Mouse (Mus musculus) stomach, postnatal 0 days (tissue): ENCODE results near the gene Trub2. TPM values are rescaled to one million over a fixed set of nuclear protein-coding genes. Genes with fewer than 3 reads are reported as not detected.
A peak's percentile ranks its signal among the peaks of the same experiment; 100 is the strongest.

ENCODE experiments used
- ATAC-seq: fragments of 200-750 bp; cut with Nextera tagmentation; 2 replicates; pipeline ENCODE4 v1.8.0; 2017; ENCODE audit not compliant: low FRiP score, low TSS enrichment
- DNase-seq: peaks from one replicate; pipeline ENCODE4 v3.0.0-alpha.2; 2016; ENCODE audit warnings: low spot score
- H3K27ac ChIP-seq: fragments of 300-500 bp; sonication (generic); replicated peaks from 2 replicates; pipeline ENCODE4 v1.5.1; 2014; ENCODE audit warnings: mild to moderate bottlenecking, control low read depth
- H3K27me3 ChIP-seq: fragments of 300-500 bp; sonication (generic); 2 replicates; pipeline ENCODE4 v1.6.1; 2014; ENCODE audit warnings: low read length; ENCODE audit not compliant: control insufficient read depth, insufficient read depth
- H3K36me3 ChIP-seq: fragments of 300-500 bp; sonication (generic); 2 replicates; pipeline ENCODE4 v1.6.1; 2014; ENCODE audit warnings: low read length, mixed read lengths; ENCODE audit not compliant: control insufficient read depth, insufficient read depth
- H3K4me1 ChIP-seq: fragments of 300-500 bp; sonication (generic); replicated peaks from 2 replicates; pipeline ENCODE4 v1.6.1; 2014; ENCODE audit warnings: antibody characterized with exemption; ENCODE audit not compliant: control insufficient read depth, insufficient read depth
- H3K4me2 ChIP-seq: fragments of 300-500 bp; sonication (generic); replicated peaks from 2 replicates; pipeline ENCODE4 v1.6.1; 2014; ENCODE audit warnings: low read depth, mild to moderate bottlenecking, control low read depth, moderate library complexity
- H3K4me3 ChIP-seq: fragments of 300-500 bp; sonication (generic); 2 replicates; pipeline ENCODE4 v1.5.1; 2014; ENCODE audit warnings: low read depth, low read length, control low read depth
- H3K9ac ChIP-seq: fragments of 300-500 bp; sonication (generic); 2 replicates; pipeline ENCODE4 v1.6.1; 2014; ENCODE audit warnings: mild to moderate bottlenecking, low read length, control low read depth, mixed read lengths
- H3K9me3 ChIP-seq: fragments of 300-500 bp; sonication (generic); 2 replicates; pipeline ENCODE4 v1.6.1; 2016; ENCODE audit warnings: low read length; ENCODE audit not compliant: control insufficient read depth
- CTCF ChIP-seq: IDR thresholded peaks from 2 replicates; pipeline ENCODE4 v1.5.1; 2016; ENCODE audit warnings: antibody characterized with exemption, low read depth, mild to moderate bottlenecking, moderate library complexity
- EP300 ChIP-seq: optimal IDR thresholded peaks from 2 replicates; pipeline ENCODE3; 2016; ENCODE audit warnings: antibody characterized with exemption
- WGBS: fragments of 180-500 bp; shearing (Covaris S2); extraction: QIAGEN DNeasy Blood & Tissue Kit; methylation state at CpG from one replicate; pipeline ENCODE4 v1.1.7; 2014; 5-methylcytosine and 5-hydroxymethylcytosine counted together
- polyA plus RNA-seq: library from polyadenylated mRNA; unstranded; fragments of >200 nt; fragmentation: Nextera tagmentation; extraction: Ambion mirVana; gene quantifications from 2 replicates; pipeline ENCODE4 v1.2.1, GENCODE M21; 2015

The Trub2 gene
- polyA plus RNA-seq, 1 experiment from 2014 or later = 14.7 TPM

DNA sequence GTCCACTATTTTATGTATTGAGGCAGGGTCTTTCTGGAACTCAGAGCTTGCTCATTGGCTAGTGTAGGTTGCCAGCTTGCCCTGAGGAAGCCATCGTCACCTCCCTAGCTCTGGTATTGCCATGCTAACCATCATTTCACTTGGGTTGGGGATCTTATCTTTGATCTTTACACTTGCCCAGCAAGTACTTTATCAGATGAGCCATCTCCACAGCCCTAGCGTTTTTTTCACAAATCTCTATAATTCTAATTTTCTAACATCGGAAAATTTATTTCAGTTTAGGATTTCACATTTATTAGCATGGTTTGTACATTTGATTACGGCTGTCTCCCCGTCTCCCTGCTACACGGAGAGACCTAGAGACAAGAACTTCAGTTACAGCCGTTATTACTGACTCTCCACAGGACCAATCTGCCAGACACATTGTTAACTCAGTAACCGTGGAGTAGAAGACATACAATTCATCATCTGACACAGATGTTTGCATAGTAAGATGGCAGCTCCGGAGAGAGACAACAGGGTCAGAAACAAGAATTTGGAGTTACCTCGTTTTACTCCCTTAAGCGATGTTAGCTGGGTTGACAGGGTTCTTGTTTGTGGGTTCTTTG lies 38.1 kb upstream of the Trub2 start:
- Histone ChIP-seq H3K36me3 (no peaks in the 10 kb centered on the region), H3K9ac (peak overlapping the region; percentile 47), H3K9me3 (no peaks in the 10 kb centered on the region), H3K27ac (peak overlapping the region; percentile 71), H3K4me2 (peak overlapping the region; percentile 58), H3K4me3 (peak overlapping the region; percentile 96), H3K4me1 (no peaks in the 10 kb centered on the region), H3K27me3 (no peaks in the 10 kb centered on the region)
- DNase-seq (no peak), ATAC-seq (no peak)
- no peak for TF ChIP-seq EP300
- 7% methylated on average over 11 of the region's 11 CpGs for WGBS

DNA sequence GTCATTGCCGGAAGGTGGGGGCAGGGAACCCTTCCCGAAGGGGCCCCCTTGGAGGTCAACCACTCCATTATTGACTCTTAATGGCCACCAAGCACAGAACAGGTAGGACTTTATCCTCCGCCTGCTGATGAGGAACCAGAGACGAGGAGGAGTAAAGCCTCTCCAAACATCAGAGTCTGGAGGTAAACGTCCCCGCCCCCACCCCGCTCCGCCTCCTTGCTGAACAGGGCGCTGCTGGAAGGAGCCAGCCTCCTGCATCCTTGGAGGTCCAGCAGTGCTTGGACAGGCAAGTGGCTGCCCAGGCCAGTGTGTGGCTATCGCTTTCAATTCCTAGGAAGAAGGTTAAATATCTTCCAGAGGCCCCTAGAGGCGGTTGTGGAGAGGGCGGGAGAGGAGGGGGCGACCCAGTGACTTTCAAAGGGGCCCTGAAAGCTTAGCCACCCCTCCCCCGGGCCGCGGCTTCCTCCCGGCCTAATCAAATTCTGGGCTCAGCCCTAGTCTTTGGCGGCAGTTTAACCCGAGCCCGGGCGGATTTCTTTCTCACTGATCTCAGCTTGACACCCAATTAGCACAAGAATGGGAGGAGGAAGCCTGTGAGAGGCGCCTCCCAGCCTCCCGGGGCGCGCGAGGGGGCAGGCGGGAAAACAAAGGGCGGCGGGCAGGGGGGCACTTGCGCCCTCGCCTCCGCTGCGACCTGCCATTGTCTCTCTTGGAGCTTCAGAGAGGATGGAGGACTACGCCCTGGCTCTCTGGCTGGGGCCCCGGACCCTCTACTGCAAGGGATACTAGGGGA lies 31.9 kb upstream of the Trub2 start, which contains the start of gene Urm1:
Gene Urm1, plus strand, starts transcription at position 51 of the 793 bp plus-strand sequence.
- Histone ChIP-seq H3K27me3 (no peaks in the 10 kb centered on the region), H3K27ac (peak within 1 kb of the TSS; percentile 94), H3K4me3 (peak within 1 kb of the TSS; percentile 48), H3K36me3 (peaks cover 5% of the 10 kb centered on the region; the same call in 1 of the 2 replicates), H3K4me1 (0 out of 2 replicates have a peak, but pooled peaks cover 2% of the 10 kb centered on the region), H3K4me2 (peak within 1 kb of the TSS; percentile 76), H3K9me3 (no peaks in the 10 kb centered on the region), H3K9ac (peak within 1 kb of the TSS; percentile 71)
- DNase-seq = peak; percentile 84
- WGBS = 2% methylated on average over 33 of the region's 35 CpGs
- TF ChIP-seq EP300 (peak; percentile 9), CTCF (peak; percentile 20; the same call in 1 of the 2 replicates)
- ATAC-seq = peak; percentile 76

DNA sequence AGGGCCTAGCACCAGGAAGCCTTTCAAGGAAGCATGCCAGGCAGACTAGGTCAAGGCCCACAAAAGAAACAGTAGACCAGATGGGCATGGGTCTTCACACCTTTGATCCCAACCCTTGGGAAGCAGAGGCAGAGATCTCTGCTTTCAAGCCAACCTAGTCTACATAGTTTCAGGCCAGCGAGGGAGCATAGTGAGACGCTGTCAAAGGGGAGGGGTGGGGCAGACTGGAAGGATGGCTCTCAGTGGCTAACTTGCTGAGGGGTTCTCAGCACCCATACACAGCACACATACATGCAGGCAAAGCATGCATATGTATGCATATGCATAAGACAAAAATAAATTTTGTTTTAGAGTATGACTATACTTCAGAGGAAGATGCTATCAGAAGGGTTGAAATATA lies 31.1 kb upstream of the Trub2 start:
- WGBS = 27% methylated on average over 2 of the region's 2 CpGs
- Histone ChIP-seq H3K27me3 (no peaks in the 10 kb centered on the region), H3K4me1 (0 out of 2 replicates have a peak, but pooled peaks cover 2% of the 10 kb centered on the region)

DNA sequence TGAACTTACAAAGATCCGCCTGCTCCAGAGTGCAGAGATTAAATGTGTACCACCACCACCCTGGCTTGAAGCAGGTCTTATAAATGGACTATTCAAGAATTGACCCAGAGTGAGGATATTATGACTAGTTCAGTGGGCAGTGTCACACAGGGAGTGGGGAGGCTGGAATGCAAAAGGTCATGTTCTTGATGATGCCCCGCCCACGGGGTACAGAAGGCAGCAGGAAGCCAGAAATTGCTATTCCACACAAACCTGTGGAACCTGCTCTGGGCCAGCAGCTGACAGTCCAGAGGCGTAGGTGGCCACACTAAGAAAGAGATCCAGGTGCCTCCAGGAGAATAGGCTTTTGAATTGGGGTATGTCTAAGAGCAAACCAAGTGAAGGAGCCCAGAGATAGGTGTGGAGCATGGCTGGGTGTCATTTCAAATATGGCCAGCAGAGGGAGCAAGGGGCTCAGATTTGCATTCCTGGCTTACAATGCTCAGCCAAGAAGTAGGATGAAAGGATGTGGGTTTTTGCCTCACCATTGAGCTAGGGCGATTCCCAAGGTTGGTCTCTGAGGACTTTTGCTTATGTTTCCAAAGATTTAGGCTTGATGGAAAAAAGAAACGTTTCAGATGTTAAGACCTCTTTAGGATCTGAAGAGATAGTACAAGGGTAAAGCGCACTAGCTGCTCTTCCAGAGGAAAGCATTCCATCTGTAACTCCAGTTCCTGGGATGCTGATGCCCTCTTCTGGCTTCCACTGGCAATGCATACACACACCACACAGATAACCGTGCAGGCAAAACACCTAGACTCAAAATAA lies 29.3 kb upstream of the Trub2 start:
- 29% methylated on average over 8 of the region's 8 CpGs for WGBS
- peak; percentile 86 for DNase-seq
- H3K9me3 ChIP-seq = no peaks in the 10 kb centered on the region
- H3K9ac ChIP-seq = no peak overlapping the region
- H3K4me3 ChIP-seq = no peak overlapping the region
- 0 out of 2 replicates have a peak, but pooled peaks cover 2% of the 10 kb centered on the region for H3K4me1 ChIP-seq
- peak overlapping the region; percentile 70 for H3K27ac ChIP-seq
- no peak overlapping the region; the same call in 1 of the 2 replicates for H3K4me2 ChIP-seq
- TF ChIP-seq CTCF = peak; percentile 79
- no peak for TF ChIP-seq EP300
- no peaks in the 10 kb centered on the region for H3K27me3 ChIP-seq
- ATAC-seq = peak; percentile 76
- peaks cover 12% of the 10 kb centered on the region for H3K36me3 ChIP-seq

More for the DNA sequence above, 31.1 kb upstream of the Trub2 start:
- DNase-seq = no peak
- Histone ChIP-seq H3K4me3 (no peak overlapping the region), H3K4me2 (peak overlapping the region; percentile 76; the same call in 1 of the 2 replicates), H3K36me3 (peaks cover 6% of the 10 kb centered on the region; the same call in 1 of the 2 replicates), H3K9ac (no peak overlapping the region), H3K9me3 (no peaks in the 10 kb centered on the region), H3K27ac (no peak overlapping the region)
- TF ChIP-seq EP300 (no peak), CTCF (no peak)
- ATAC-seq = no peak

DNA sequence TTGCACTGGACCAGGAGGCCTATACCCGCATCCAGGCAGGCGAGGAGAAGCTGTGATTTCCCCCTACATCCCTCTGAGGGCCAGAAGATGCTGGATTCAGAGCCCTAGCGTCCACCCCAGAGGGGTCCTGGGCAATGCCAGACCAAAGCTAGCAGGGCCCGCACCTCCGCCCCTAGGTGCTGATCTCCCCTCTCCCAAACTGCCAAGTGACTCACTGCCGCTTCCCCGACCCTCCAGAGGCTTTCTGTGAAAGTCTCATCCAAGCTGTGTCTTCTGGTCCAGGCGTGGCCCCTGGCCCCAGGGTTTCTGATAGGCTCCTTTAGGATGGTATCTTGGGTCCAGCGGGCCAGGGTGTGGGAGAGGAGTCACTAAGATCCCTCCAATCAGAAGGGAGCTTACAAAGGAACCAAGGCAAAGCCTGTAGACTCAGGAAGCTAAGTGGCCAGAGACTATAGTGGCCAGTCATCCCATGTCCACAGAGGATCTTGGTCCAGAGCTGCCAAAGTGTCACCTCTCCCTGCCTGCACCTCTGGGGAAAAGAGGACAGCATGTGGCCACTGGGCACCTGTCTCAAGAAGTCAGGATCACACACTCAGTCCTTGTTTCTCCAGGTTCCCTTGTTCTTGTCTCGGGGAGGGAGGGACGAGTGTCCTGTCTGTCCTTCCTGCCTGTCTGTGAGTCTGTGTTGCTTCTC lies 27.5 kb upstream of the Trub2 start:
- 0 out of 2 replicates have a peak overlapping the region, but pooled peaks have one; percentile 40 for H3K27ac ChIP-seq
- H3K27me3 ChIP-seq = no peaks in the 10 kb centered on the region
- DNase-seq (no peak), ATAC-seq (no peak)
- no peak overlapping the region for H3K4me3 ChIP-seq
- H3K4me1 ChIP-seq = 0 out of 2 replicates have a peak, but pooled peaks cover 2% of the 10 kb centered on the region
- H3K36me3 ChIP-seq = peaks cover 21% of the 10 kb centered on the region
- TF ChIP-seq EP300 (no peak), CTCF (no peak)
- H3K9ac ChIP-seq = no peak overlapping the region
- H3K9me3 ChIP-seq = no peaks in the 10 kb centered on the region
- H3K4me2 ChIP-seq = no peak overlapping the region
- WGBS = 81% methylated on average over 11 of the region's 11 CpGs
